Mouse (Mus musculus) CD4-positive, CD25-positive, alpha-beta regulatory T cell, adult 2 months (primary cell): ENCODE measurements around the gene Themis2.
A peak's percentile ranks its signal among the peaks of the same experiment; 100 is the strongest.
"Not testable (repeated sequence)": the region's sequence is repeated elsewhere in the genome, so short reads cannot be mapped to it uniquely, and the experiment has no call there.

Experiments
- DNase-seq: peaks from one replicate; pipeline ENCODE4 v3.0.0-alpha.2; 2012; ENCODE audit warnings: low read depth, low spot score

The Themis2 gene

GRCm38 (mm10) chr4:132799845-132800244 is 3.7 kb upstream of the Themis2 start:
- DNase-seq = no peak

- DNase-seq = not testable (repeated sequence)
Observed at GRCm38 (mm10) chr4:132798666-132799065, 2.5 kb upstream of the Themis2 start.

- no peak for DNase-seq
Observed at GRCm38 (mm10) chr4:132798028-132798427, 1.8 kb upstream of the Themis2 start.

- DNase-seq = no peak
Observed at GRCm38 (mm10) chr4:132797461-132797860, 1.3 kb upstream of the Themis2 start.

GRCm38 (mm10) chr4:132795171-132795570 is 1.0 kb downstream of the Themis2 start:
- DNase-seq = no peak

GRCm38 (mm10) chr4:132794760-132795159 is 1.4 kb downstream of the Themis2 start:
- no peak for DNase-seq

GRCm38 (mm10) chr4:132794028-132794427 is 2.2 kb downstream of the Themis2 start:
- DNase-seq = no peak

GRCm38 (mm10) chr4:132793322-132794004 is 2.7 kb downstream of the Themis2 start:
- not testable (repeated sequence) for DNase-seq

- DNase-seq = no peak
Observed at GRCm38 (mm10) chr4:132789731-132790130, 6.5 kb downstream of the Themis2 start.

- DNase-seq = no peak
Observed at GRCm38 (mm10) chr4:132785228-132785627, 11.0 kb downstream of the Themis2 start.

GRCm38 (mm10) chr4:132783732-132784131 is 12.5 kb downstream of the Themis2 start:
- DNase-seq = peak; percentile 60

GRCm38 (mm10) chr4:132780288-132780687 is 15.9 kb downstream of the Themis2 start:
- DNase-seq = no peak

- no peak for DNase-seq
Observed at GRCm38 (mm10) chr4:132778562-132779201, 17.5 kb downstream of the Themis2 start.

- peak; percentile 81 for DNase-seq
Observed at GRCm38 (mm10) chr4:132776764-132777163, 19.4 kb downstream of the Themis2 start.

GRCm38 (mm10) chr4:132774905-132775304 is 21.3 kb downstream of the Themis2 start:
- DNase-seq = no peak

- no peak for DNase-seq
Observed at GRCm38 (mm10) chr4:132771776-132772175, 24.4 kb downstream of the Themis2 start.

- peak; percentile 99 for DNase-seq
Observed at GRCm38 (mm10) chr4:132767914-132768876, 28.0 kb downstream of the Themis2 start, which contains the start of gene Rpa2. TSS of gene Rpa2 (plus strand) at chr4:132768332.

GRCm38 (mm10) chr4:132763125-132763524 is 33.1 kb downstream of the Themis2 start:
- DNase-seq = not testable (repeated sequence)

- no peak for DNase-seq
Observed at GRCm38 (mm10) chr4:132762602-132763001, 33.6 kb downstream of the Themis2 start.

GRCm38 (mm10) chr4:132760296-132760695 is 35.9 kb downstream of the Themis2 start:
- DNase-seq = no peak

- DNase-seq = peak; percentile 41
Observed at GRCm38 (mm10) chr4:132757633-132758351, 38.4 kb downstream of the Themis2 start.
